Mouse (Mus musculus): ENCODE results near the gene Smyd3. TPM values are rescaled to one million over a fixed set of nuclear protein-coding genes. Genes with fewer than 3 reads are reported as not detected.

Gene Smyd3
- polyA plus RNA-seq, 1 experiment from 2014 or later, result 24.0 TPM

DNA sequence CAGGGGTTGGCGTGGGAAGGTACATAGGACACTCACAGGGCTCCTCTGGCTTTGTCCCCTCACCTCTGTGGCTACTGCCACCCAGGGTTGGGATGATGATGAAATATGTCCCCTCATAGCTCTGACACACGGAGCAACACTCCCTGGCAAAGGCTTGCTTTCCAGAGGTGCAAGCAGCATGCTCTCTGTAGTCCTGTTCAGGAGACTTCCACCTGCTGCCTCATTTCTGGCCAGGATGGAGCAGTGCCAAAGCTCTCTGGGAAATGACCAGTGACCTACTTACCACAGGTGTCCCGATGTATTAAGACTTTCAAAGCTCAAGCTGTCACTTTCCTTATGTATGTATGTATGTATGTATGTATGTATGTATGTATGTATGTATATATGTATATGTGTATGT, 525.3 kb downstream of the Smyd3 start:
- WGBS, result 91% methylated on average over 3 of the region's 3 CpGs
- H3K36me3 ChIP-seq (ENCODE audit: control insufficient read depth, insufficient read depth, low read length), result no peaks in the 10 kb centered on the region

DNA sequence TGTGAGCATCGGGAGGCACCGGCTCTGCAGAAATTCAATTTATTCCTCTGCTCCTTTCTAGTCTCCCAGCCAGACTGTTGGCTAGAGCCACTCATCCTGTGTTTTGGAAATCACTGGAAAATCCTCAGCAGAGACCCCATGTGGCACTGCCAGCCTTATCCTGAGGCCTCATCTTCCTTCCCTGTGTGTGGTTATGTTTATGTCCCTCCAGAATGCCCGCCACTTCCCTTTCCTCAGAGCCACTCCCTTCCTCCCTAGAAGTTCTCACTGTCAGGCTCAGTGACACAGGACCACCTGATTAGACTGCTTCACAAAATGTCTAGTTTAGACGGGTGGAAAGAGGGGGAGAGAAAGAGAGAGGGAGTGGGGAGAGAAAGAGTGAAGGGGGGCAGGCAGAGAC, 526.4 kb downstream of the Smyd3 start:
- no peak for ATAC-seq (ENCODE audit: insufficient number of reproducible peaks, insufficient read depth, low FRiP score, low read depth)
- no peak overlapping the region for H3K9ac ChIP-seq (replicated peaks; ENCODE audit: low read depth, low read length)
- H3K4me3 ChIP-seq (ENCODE audit: low read depth, low read length), result no peak overlapping the region
- no peak overlapping the region for H3K27ac ChIP-seq (ENCODE audit: low read length)
- no peaks in the 10 kb centered on the region for H3K27me3 ChIP-seq (ENCODE audit: control insufficient read depth, insufficient read depth, low read length)
- H3K4me1 ChIP-seq (ENCODE audit: control insufficient read depth, insufficient read depth, low read length), result no peaks in the 10 kb centered on the region; the same call in 1 of the 2 replicates
- H3K4me2 ChIP-seq (replicated peaks; ENCODE audit: low read depth, low read length), result no peak overlapping the region
- no peaks in the 10 kb centered on the region for H3K9me3 ChIP-seq (ENCODE audit: control insufficient read depth, low read depth, low read length)
- 41% methylated on average over 4 of the region's 4 CpGs for WGBS
- H3K36me3 ChIP-seq (ENCODE audit: control insufficient read depth, insufficient read depth, low read length), result no peaks in the 10 kb centered on the region

More for the DNA sequence above, 525.3 kb downstream of the Smyd3 start:
- Histone ChIP-seq H3K9me3 (ENCODE audit: control insufficient read depth, low read depth, low read length) (no peaks in the 10 kb centered on the region), H3K4me1 (ENCODE audit: control insufficient read depth, insufficient read depth, low read length) (peaks cover under 1% of the 10 kb centered on the region; the same call in 1 of the 2 replicates), H3K9ac (replicated peaks; ENCODE audit: low read depth, low read length) (no peak overlapping the region), H3K4me2 (replicated peaks; ENCODE audit: low read depth, low read length) (no peak overlapping the region), H3K4me3 (ENCODE audit: low read depth, low read length) (no peak overlapping the region), H3K27me3 (ENCODE audit: control insufficient read depth, insufficient read depth, low read length) (no peaks in the 10 kb centered on the region), H3K27ac (ENCODE audit: low read length) (no peak overlapping the region)
- no peak for ATAC-seq (ENCODE audit: insufficient number of reproducible peaks, insufficient read depth, low FRiP score, low read depth)

GRCm38 (mm10) chr1:178991045-178991444, 526.8 kb downstream of the Smyd3 start:
- no peak for ATAC-seq (ENCODE audit: insufficient number of reproducible peaks, insufficient read depth, low FRiP score, low read depth)
- Histone ChIP-seq H3K9ac (replicated peaks; ENCODE audit: low read depth, low read length) (no peak overlapping the region), H3K9me3 (ENCODE audit: control insufficient read depth, low read depth, low read length) (no peaks in the 10 kb centered on the region), H3K36me3 (ENCODE audit: control insufficient read depth, insufficient read depth, low read length) (no peaks in the 10 kb centered on the region), H3K4me1 (ENCODE audit: control insufficient read depth, insufficient read depth, low read length) (no peaks in the 10 kb centered on the region), H3K27me3 (ENCODE audit: control insufficient read depth, insufficient read depth, low read length) (no peaks in the 10 kb centered on the region), H3K4me3 (ENCODE audit: low read depth, low read length) (no peak overlapping the region), H3K4me2 (replicated peaks; ENCODE audit: low read depth, low read length) (no peak overlapping the region), H3K27ac (ENCODE audit: low read length) (no peak overlapping the region)
- WGBS, result 63% methylated on average over 6 of the region's 6 CpGs

GRCm38 (mm10) chr1:178989485-178989884, 528.4 kb downstream of the Smyd3 start:
- Histone ChIP-seq H3K9me3 (ENCODE audit: control insufficient read depth, low read depth, low read length) (no peaks in the 10 kb centered on the region), H3K4me2 (replicated peaks; ENCODE audit: low read depth, low read length) (no peak overlapping the region), H3K9ac (replicated peaks; ENCODE audit: low read depth, low read length) (no peak overlapping the region), H3K4me1 (ENCODE audit: control insufficient read depth, insufficient read depth, low read length) (no peaks in the 10 kb centered on the region), H3K4me3 (ENCODE audit: low read depth, low read length) (no peak overlapping the region), H3K36me3 (ENCODE audit: control insufficient read depth, insufficient read depth, low read length) (no peaks in the 10 kb centered on the region), H3K27me3 (ENCODE audit: control insufficient read depth, insufficient read depth, low read length) (no peaks in the 10 kb centered on the region), H3K27ac (ENCODE audit: low read length) (no peak overlapping the region)
- 70% methylated on average over 4 of the region's 4 CpGs for WGBS
- no peak for ATAC-seq (ENCODE audit: insufficient number of reproducible peaks, insufficient read depth, low FRiP score, low read depth)

GRCm38 (mm10) chr1:178988176-178988575, 529.7 kb downstream of the Smyd3 start:
- Histone ChIP-seq H3K36me3 (ENCODE audit: control insufficient read depth, insufficient read depth, low read length) (no peaks in the 10 kb centered on the region), H3K4me3 (ENCODE audit: low read depth, low read length) (no peak overlapping the region), H3K27ac (ENCODE audit: low read length) (no peak overlapping the region), H3K4me2 (replicated peaks; ENCODE audit: low read depth, low read length) (no peak overlapping the region), H3K9ac (replicated peaks; ENCODE audit: low read depth, low read length) (no peak overlapping the region), H3K27me3 (ENCODE audit: control insufficient read depth, insufficient read depth, low read length) (no peaks in the 10 kb centered on the region), H3K4me1 (ENCODE audit: control insufficient read depth, insufficient read depth, low read length) (no peaks in the 10 kb centered on the region), H3K9me3 (ENCODE audit: control insufficient read depth, low read depth, low read length) (no peaks in the 10 kb centered on the region)
- no peak for ATAC-seq (ENCODE audit: insufficient number of reproducible peaks, insufficient read depth, low FRiP score, low read depth)
- WGBS, result 53% methylated on average over 1 of the region's 1 CpGs

GRCm38 (mm10) chr1:178981641-178982040, 536.2 kb downstream of the Smyd3 start:
- Histone ChIP-seq H3K4me1 (ENCODE audit: control insufficient read depth, insufficient read depth, low read length) (peaks cover 11% of the 10 kb centered on the region; the same call in 1 of the 2 replicates), H3K4me3 (ENCODE audit: low read depth, low read length) (no peak overlapping the region), H3K36me3 (ENCODE audit: control insufficient read depth, insufficient read depth, low read length) (no peaks in the 10 kb centered on the region), H3K9ac (replicated peaks; ENCODE audit: low read depth, low read length) (no peak overlapping the region), H3K27me3 (ENCODE audit: control insufficient read depth, insufficient read depth, low read length) (no peaks in the 10 kb centered on the region), H3K9me3 (ENCODE audit: control insufficient read depth, low read depth, low read length) (no peaks in the 10 kb centered on the region), H3K4me2 (replicated peaks; ENCODE audit: low read depth, low read length) (no peak overlapping the region), H3K27ac (ENCODE audit: low read length) (no peak overlapping the region)
- WGBS, result 76% methylated on average over 5 of the region's 5 CpGs
- no peak for ATAC-seq (ENCODE audit: insufficient number of reproducible peaks, insufficient read depth, low FRiP score, low read depth)

DNA sequence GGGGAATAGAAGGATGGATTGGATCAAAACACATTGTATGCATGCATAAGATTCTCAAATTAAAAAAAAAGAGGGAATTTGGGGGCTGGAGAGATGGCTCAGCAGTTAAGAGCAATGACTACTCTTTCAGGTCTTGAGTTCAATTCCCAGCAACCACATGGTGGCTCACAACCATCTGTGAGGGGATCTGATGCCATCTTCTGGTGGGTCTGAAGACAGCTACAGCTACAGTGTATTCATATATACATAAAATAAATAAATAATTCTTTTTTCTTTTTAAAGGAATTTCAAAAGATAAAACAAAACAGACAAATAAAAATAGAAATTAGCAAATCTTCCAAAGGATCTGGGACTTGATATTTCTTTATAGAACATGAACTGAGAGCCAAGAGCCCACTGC, 537.7 kb downstream of the Smyd3 start:
- Histone ChIP-seq H3K9ac (replicated peaks; ENCODE audit: low read depth, low read length) (no peak overlapping the region), H3K4me1 (ENCODE audit: control insufficient read depth, insufficient read depth, low read length) (peaks cover 11% of the 10 kb centered on the region; the same call in 1 of the 2 replicates)
- ATAC-seq (ENCODE audit: insufficient number of reproducible peaks, insufficient read depth, low FRiP score, low read depth), result no peak

GRCm38 (mm10) chr1:178978617-178979245, 539.1 kb downstream of the Smyd3 start:
- ATAC-seq (ENCODE audit: insufficient number of reproducible peaks, insufficient read depth, low FRiP score, low read depth), result peak; percentile 46; the same call in 1 of the 2 replicates
- Histone ChIP-seq H3K27me3 (ENCODE audit: control insufficient read depth, insufficient read depth, low read length) (no peaks in the 10 kb centered on the region), H3K4me2 (replicated peaks; ENCODE audit: low read depth, low read length) (no peak overlapping the region), H3K27ac (ENCODE audit: low read length) (peak overlapping the region; percentile 48; the same call in 1 of the 2 replicates), H3K4me3 (ENCODE audit: low read depth, low read length) (no peak overlapping the region), H3K9ac (replicated peaks; ENCODE audit: low read depth, low read length) (no peak overlapping the region), H3K4me1 (ENCODE audit: control insufficient read depth, insufficient read depth, low read length) (peaks cover 11% of the 10 kb centered on the region; the same call in 1 of the 2 replicates), H3K36me3 (ENCODE audit: control insufficient read depth, insufficient read depth, low read length) (no peaks in the 10 kb centered on the region), H3K9me3 (ENCODE audit: control insufficient read depth, low read depth, low read length) (no peaks in the 10 kb centered on the region)
- WGBS, result 39% methylated on average over 8 of the region's 8 CpGs

More for the DNA sequence above, 537.7 kb downstream of the Smyd3 start:
- Histone ChIP-seq H3K9me3 (ENCODE audit: control insufficient read depth, low read depth, low read length) (no peaks in the 10 kb centered on the region), H3K27me3 (ENCODE audit: control insufficient read depth, insufficient read depth, low read length) (no peaks in the 10 kb centered on the region), H3K4me2 (replicated peaks; ENCODE audit: low read depth, low read length) (no peak overlapping the region), H3K27ac (ENCODE audit: low read length) (no peak overlapping the region), H3K4me3 (ENCODE audit: low read depth, low read length) (no peak overlapping the region), H3K36me3 (ENCODE audit: control insufficient read depth, insufficient read depth, low read length) (no peaks in the 10 kb centered on the region)

DNA sequence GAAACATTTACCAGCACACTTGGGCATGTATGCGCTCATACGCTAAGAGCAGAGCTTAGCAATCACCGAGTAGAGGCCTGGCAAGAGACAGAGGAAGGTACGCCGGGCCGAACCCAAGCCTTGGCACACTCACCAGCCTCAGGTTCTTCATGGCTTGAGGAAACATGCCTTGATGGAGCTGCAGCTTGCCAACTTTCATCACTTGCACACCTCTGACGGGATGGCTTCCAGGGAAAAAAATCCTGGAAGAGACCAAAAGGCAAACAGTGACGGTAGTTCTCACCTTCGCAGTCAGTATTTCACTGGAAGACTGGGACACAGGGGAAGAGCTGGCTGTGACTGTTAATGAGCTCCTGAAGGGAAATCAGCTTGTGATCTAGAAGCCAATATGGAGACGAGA, 545.8 kb downstream of the Smyd3 start:
- Histone ChIP-seq H3K27me3 (ENCODE audit: control insufficient read depth, insufficient read depth, low read length) (no peaks in the 10 kb centered on the region), H3K36me3 (ENCODE audit: control insufficient read depth, insufficient read depth, low read length) (no peaks in the 10 kb centered on the region), H3K9ac (replicated peaks; ENCODE audit: low read depth, low read length) (no peak overlapping the region), H3K4me1 (ENCODE audit: control insufficient read depth, insufficient read depth, low read length) (no peaks in the 10 kb centered on the region), H3K4me2 (replicated peaks; ENCODE audit: low read depth, low read length) (no peak overlapping the region), H3K9me3 (ENCODE audit: control insufficient read depth, low read depth, low read length) (no peaks in the 10 kb centered on the region), H3K4me3 (ENCODE audit: low read depth, low read length) (no peak overlapping the region), H3K27ac (ENCODE audit: low read length) (no peak overlapping the region)
- no peak for ATAC-seq (ENCODE audit: insufficient number of reproducible peaks, insufficient read depth, low FRiP score, low read depth)
- 88% methylated on average over 10 of the region's 10 CpGs for WGBS

Data from stomach, embryonic 14.5 days (tissue).